Mouse (Mus musculus) cortical plate, adult 2 months (tissue): Measurements from ENCODE around the gene Fbxw2. TPM values are rescaled to one million over a fixed set of nuclear protein-coding genes. Genes with fewer than 3 reads are reported as not detected.
"Not testable (repeated sequence)": the region's sequence is repeated elsewhere in the genome, so short reads cannot be mapped to it uniquely, and the experiment has no call there.

Experiments used
- H3K27ac ChIP-seq: fragments of 200-500 bp; 2 replicates; pipeline ENCODE4 v1.5.1; 2012; ENCODE audit warnings: low read length, control low read depth, inconsistent platforms; ENCODE audit not compliant: insufficient read depth
- H3K4me1 ChIP-seq: fragments of 200-500 bp; 2 replicates; pipeline ENCODE4 v1.6.1; 2011; ENCODE audit warnings: low read length; ENCODE audit not compliant: control insufficient read depth, insufficient read depth
- H3K4me3 ChIP-seq: fragments of 200-500 bp; 2 replicates; pipeline ENCODE4 v1.5.1; 2011; ENCODE audit warnings: mild to moderate bottlenecking, low read length, control low read depth; ENCODE audit not compliant: insufficient read depth
- CTCF ChIP-seq: fragments of 200-500 bp; IDR thresholded peaks from 2 replicates; pipeline ENCODE4 v1.5.1; 2011; ENCODE audit warnings: mild to moderate bottlenecking, control low read depth, low read length; ENCODE audit not compliant: insufficient read depth; ENCODE audit errors: extremely low read depth
- POLR2A ChIP-seq: fragments of 200-500 bp; IDR thresholded peaks from 2 replicates; pipeline ENCODE4 v1.6.1; 2011; ENCODE audit warnings: mild to moderate bottlenecking, low read length, control low read depth; ENCODE audit not compliant: insufficient read depth; ENCODE audit errors: extremely low read depth
- polyA plus RNA-seq: library from polyadenylated mRNA; depleted of rRNA; stranded (reverse); fragments of >200 nt; gene quantifications from 2 replicates; pipeline ENCODE4 v1.2.3, GENCODE M21; 2012

The Fbxw2 gene
- polyA plus RNA-seq, 1 experiment, result 83.2 TPM

- Histone ChIP-seq H3K4me3 (no peak overlapping the region), H3K4me1 (peaks cover 1% of the 10 kb centered on the region; the same call in 1 of the 2 replicates), H3K27ac (peak overlapping the region; percentile 67; the same call in 1 of the 2 replicates)
- TF ChIP-seq CTCF (no peak), POLR2A (no peak)
These were observed 17.3 kb upstream of the Fbxw2 start for GRCm38 (mm10) chr2:34843211-34843939.

GRCm38 (mm10) chr2:34841706-34842105 lies 15.6 kb upstream of the Fbxw2 start:
- H3K4me3 ChIP-seq, result no peak overlapping the region
- peaks cover 1% of the 10 kb centered on the region; the same call in 1 of the 2 replicates for H3K4me1 ChIP-seq
- no peak overlapping the region for H3K27ac ChIP-seq
- no peak for TF ChIP-seq CTCF

GRCm38 (mm10) chr2:34840143-34840542 lies 14.0 kb upstream of the Fbxw2 start:
- not testable (repeated sequence) for H3K4me3 ChIP-seq, H3K4me1 ChIP-seq, H3K27ac ChIP-seq

GRCm38 (mm10) chr2:34835669-34836068 lies 9.6 kb upstream of the Fbxw2 start:
- Histone ChIP-seq H3K27ac (no peak overlapping the region), H3K4me3 (no peak overlapping the region), H3K4me1 (no peaks in the 10 kb centered on the region)
- TF ChIP-seq CTCF, result no peak
- TF ChIP-seq POLR2A, result no peak

- Histone ChIP-seq H3K27ac (no peak overlapping the region), H3K4me3 (no peak overlapping the region), H3K4me1 (no peaks in the 10 kb centered on the region)
- TF ChIP-seq CTCF, result no peak
- TF ChIP-seq POLR2A, result no peak
These were observed 7.5 kb upstream of the Fbxw2 start for GRCm38 (mm10) chr2:34833624-34834023.

- not testable (repeated sequence) for H3K27ac ChIP-seq, H3K4me1 ChIP-seq, H3K4me3 ChIP-seq
These were observed 6.8 kb upstream of the Fbxw2 start, which contains the start of gene Gm34653 for GRCm38 (mm10) chr2:34832766-34833457. Gene Gm34653 (plus strand): TSS chr2:34833007.

GRCm38 (mm10) chr2:34830066-34830465 lies 4.0 kb upstream of the Fbxw2 start:
- not testable (repeated sequence) for H3K27ac ChIP-seq, H3K4me3 ChIP-seq, H3K4me1 ChIP-seq

GRCm38 (mm10) chr2:34828026-34828425 lies 1.9 kb upstream of the Fbxw2 start:
- TF ChIP-seq CTCF (no peak), POLR2A (no peak)
- H3K27ac ChIP-seq, result no peak overlapping the region
- no peak overlapping the region for H3K4me3 ChIP-seq
- H3K4me1 ChIP-seq, result peaks cover 3% of the 10 kb centered on the region

GRCm38 (mm10) chr2:34827591-34827990 lies 1.5 kb upstream of the Fbxw2 start:
- Histone ChIP-seq H3K4me3 (no peak overlapping the region), H3K4me1 (peaks cover 3% of the 10 kb centered on the region)
- TF ChIP-seq CTCF (no peak), POLR2A (no peak)

GRCm38 (mm10) chr2:34826460-34827231 lies 535 bp upstream of the Fbxw2 start:
- H3K4me3 ChIP-seq, result peak overlapping the region; percentile 26
- TF ChIP-seq CTCF (no peak), POLR2A (no peak)
- H3K27ac ChIP-seq, result no peak overlapping the region
- H3K4me1 ChIP-seq, result peaks cover 3% of the 10 kb centered on the region

More at GRCm38 (mm10) chr2:34827591-34827990, 1.5 kb upstream of the Fbxw2 start:
- no peak overlapping the region for H3K27ac ChIP-seq
